Mouse (Mus musculus): Measurements from ENCODE around the gene Kcnk5.

DNA sequence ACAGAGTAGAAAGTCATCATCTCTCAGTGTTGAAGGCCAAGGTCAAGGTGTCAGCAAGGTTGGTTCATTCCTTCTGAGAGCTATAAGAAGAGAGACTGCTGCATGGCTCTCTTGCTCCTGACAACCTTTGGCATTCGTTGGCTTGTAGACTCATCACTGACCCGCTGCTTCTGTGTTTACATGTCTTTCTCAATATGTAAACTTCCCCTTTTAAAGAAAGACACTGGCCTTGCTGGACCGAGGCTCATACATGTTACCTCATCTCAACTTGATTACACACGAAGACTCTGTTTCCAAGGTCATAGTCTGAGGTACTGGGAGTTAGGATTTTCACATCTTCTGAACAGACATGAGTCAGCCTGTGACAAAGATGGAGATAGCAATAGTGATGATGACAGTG, 24.1 kb upstream of the Kcnk5 start:
- TF ChIP-seq BHLHE40 (IDR thresholded peaks at IDR 0.05; ENCODE audit: borderline replicate concordance, low read depth, low read length), result no peak
- no peak for TF ChIP-seq EP300 (IDR thresholded peaks at IDR 0.05; ENCODE audit: low read depth in 1 of 2, low read length in 2 of 2)
- TF ChIP-seq RCOR1 (IDR thresholded peaks at IDR 0.05; ENCODE audit: low read depth, low read length), result no peak
- no peak for TF ChIP-seq MAFK (IDR thresholded peaks at IDR 0.05; ENCODE audit: borderline replicate concordance, low read depth, low read length)
- TF ChIP-seq KAT2A (conservative IDR thresholded peaks at IDR 0.05; ENCODE audit: low read depth, low read length), result no peak
- no peak for TF ChIP-seq USF2 (IDR thresholded peaks at IDR 0.05; ENCODE audit: borderline replicate concordance in 1 of 2, insufficient read depth in 1 of 2, low read depth in 1 of 2, low read length in 2 of 2)
- TF ChIP-seq CTCF (IDR thresholded peaks at IDR 0.05 in 2 of 3, conservative IDR thresholded peaks at IDR 0.05 in 1 of 3; ENCODE audit: control insufficient read depth in 1 of 3, insufficient read depth in 1 of 3, low read depth in 2 of 3, low read length in 3 of 3, poor library complexity in 1 of 3, severe bottlenecking in 1 of 3), result no peak
- no peak for TF ChIP-seq USF1 (IDR thresholded peaks at IDR 0.05; ENCODE audit: low read depth, low read length)

Measured in MEL (cell line).